Mouse (Mus musculus) midbrain, embryonic 10.5 days (tissue): Measurements from ENCODE around the gene Slc45a1. TPM values are rescaled to one million over a fixed set of nuclear protein-coding genes. Genes with fewer than 3 reads are reported as not detected.
"Not testable (repeated sequence)": the region's sequence is repeated elsewhere in the genome, so short reads cannot be mapped to it uniquely, and the experiment has no call there.

Experiments used
- DNase-seq: peaks from one replicate; pipeline ENCODE4 v3.0.0-alpha.2; 2017; ENCODE audit warnings: low spot score
- H3K27ac ChIP-seq: fragments of 300-500 bp; sonication (generic); replicated peaks from 2 replicates; pipeline ENCODE4 v1.5.1; 2016; ENCODE audit warnings: mild to moderate bottlenecking
- H3K27me3 ChIP-seq: fragments of 300-500 bp; sonication (generic); 2 replicates; pipeline ENCODE4 v1.6.1; 2016; ENCODE audit warnings: low read depth, mild to moderate bottlenecking; ENCODE audit not compliant: poor library complexity, severe bottlenecking
- H3K36me3 ChIP-seq: fragments of 300-500 bp; sonication (generic); 2 replicates; pipeline ENCODE4 v1.6.1; 2016; ENCODE audit warnings: mild to moderate bottlenecking, moderate library complexity
- H3K4me1 ChIP-seq: fragments of 300-500 bp; sonication (generic); 2 replicates; pipeline ENCODE4 v1.6.1; 2016
- H3K4me3 ChIP-seq: fragments of 300-500 bp; sonication (generic); 2 replicates; pipeline ENCODE4 v1.5.1; 2016; ENCODE audit warnings: mild to moderate bottlenecking, moderate library complexity
- H3K9me3 ChIP-seq: fragments of 300-500 bp; sonication (generic); replicated peaks from 2 replicates; pipeline ENCODE4 v1.6.1; 2016; ENCODE audit warnings: mild to moderate bottlenecking
- WGBS: fragments of 180-500 bp; shearing (Covaris S2); methylation state at CpG from one replicate; pipeline ENCODE4 v1.1.7; 2016; 5-methylcytosine and 5-hydroxymethylcytosine counted together
- polyA plus RNA-seq: library from polyadenylated mRNA; unstranded; fragments of >200 nt; fragmentation: Nextera tagmentation; extraction: Ambion mirVana; gene quantifications from 2 replicates; pipeline ENCODE4 v1.2.1, GENCODE M21; 2016

The Slc45a1 gene
- polyA plus RNA-seq, 1 experiment from 2014 or later, result 1.7 TPM

GRCm38 (mm10) chr4:150615251-150616028 is 36.5 kb downstream of the Slc45a1 start:
- Histone ChIP-seq H3K27ac (peak overlapping the region; percentile 7; the same call in 1 of the 2 replicates), H3K4me1 (peaks cover 10% of the 10 kb centered on the region), H3K9me3 (no peaks in the 10 kb centered on the region), H3K4me3 (no peak overlapping the region), H3K36me3 (peaks cover 98% of the 10 kb centered on the region), H3K27me3 (no peaks in the 10 kb centered on the region)
- 88% methylated on average over 12 of the region's 12 CpGs for WGBS
- no peak for DNase-seq

- WGBS, result 92% methylated on average over 7 of the region's 7 CpGs
- no peak overlapping the region for H3K27ac ChIP-seq
- peaks cover 10% of the 10 kb centered on the region for H3K4me1 ChIP-seq
- H3K9me3 ChIP-seq, result no peaks in the 10 kb centered on the region
- DNase-seq, result no peak
- H3K36me3 ChIP-seq, result peaks cover 92% of the 10 kb centered on the region
- H3K4me3 ChIP-seq, result no peak overlapping the region
- H3K27me3 ChIP-seq, result no peaks in the 10 kb centered on the region
Observed at GRCm38 (mm10) chr4:150613715-150614114, 38.3 kb downstream of the Slc45a1 start.

- Histone ChIP-seq H3K27me3 (no peaks in the 10 kb centered on the region), H3K4me1 (peaks cover 40% of the 10 kb centered on the region), H3K4me3 (no peak overlapping the region), H3K9me3 (no peaks in the 10 kb centered on the region), H3K27ac (no peak overlapping the region), H3K36me3 (peaks cover 41% of the 10 kb centered on the region)
- no peak for DNase-seq
- WGBS, result 91% methylated on average over 3 of the region's 3 CpGs
Observed at GRCm38 (mm10) chr4:150608670-150609069, 43.3 kb downstream of the Slc45a1 start.

DNA sequence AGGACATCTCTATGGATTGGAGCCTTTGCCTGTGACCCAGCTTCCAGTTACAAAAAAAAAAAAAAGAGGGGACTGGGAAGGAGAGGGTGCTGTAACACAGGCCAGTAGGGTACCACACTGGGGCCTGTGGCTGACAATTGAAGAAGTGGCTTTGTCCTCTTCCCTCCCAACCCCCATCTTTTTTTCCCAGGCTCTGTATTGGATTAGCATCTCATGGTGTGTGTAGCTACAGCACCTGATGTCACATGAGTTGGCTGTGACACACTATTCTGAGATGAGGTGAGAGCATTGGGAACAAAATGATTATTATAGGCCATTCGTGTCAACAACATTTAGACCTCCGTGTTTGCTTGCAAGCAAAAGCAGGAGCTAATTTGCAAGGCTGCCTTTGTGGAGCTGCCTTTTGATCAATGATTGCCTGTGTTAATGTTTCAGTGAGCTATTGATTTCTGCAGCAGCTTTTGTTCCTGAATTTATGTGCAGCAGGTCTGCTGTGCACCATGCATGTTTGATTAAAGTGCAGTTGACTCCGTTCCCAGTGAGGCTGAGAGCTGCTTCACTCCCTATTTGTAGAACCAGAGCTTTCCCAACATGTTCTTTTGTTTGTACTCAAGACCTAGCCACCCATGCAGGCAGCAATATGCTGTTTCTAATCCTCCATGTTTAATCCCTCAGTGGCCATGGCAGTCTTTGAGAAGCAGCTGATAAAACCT is 45.4 kb downstream of the Slc45a1 start:
- peak overlapping the region; percentile 86 for H3K27ac ChIP-seq
- peak; percentile 33 for DNase-seq
- no peaks in the 10 kb centered on the region for H3K27me3 ChIP-seq
- H3K9me3 ChIP-seq, result no peaks in the 10 kb centered on the region
- WGBS, result 30% methylated on average over 3 of the region's 3 CpGs
- peak overlapping the region; percentile 18 for H3K4me3 ChIP-seq
- peaks cover 24% of the 10 kb centered on the region for H3K36me3 ChIP-seq
- H3K4me1 ChIP-seq, result peaks cover 46% of the 10 kb centered on the region

DNA sequence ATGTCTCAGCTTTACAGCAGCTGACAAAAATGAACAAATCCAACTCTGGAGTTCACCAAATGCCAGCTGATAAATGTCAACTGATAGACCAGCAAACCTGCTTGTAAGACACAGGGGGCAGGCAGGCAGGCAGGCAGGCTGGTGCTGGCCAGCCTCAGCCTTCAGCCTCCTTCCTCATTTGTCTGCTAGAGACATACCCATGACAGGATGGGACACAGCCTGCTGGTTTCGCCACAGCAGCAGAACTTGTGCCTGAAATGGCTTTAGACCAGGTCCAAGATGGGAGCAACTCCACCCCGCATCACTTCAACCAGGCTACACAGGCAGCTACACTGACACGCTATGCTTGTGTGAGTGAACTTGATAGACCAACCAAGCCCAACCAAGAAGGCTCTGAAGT is 46.2 kb downstream of the Slc45a1 start:
- peak overlapping the region; percentile 18 for H3K4me3 ChIP-seq
- no peaks in the 10 kb centered on the region for H3K9me3 ChIP-seq
- WGBS, result 82% methylated on average over 3 of the region's 3 CpGs
- no peak for DNase-seq
- H3K36me3 ChIP-seq, result peaks cover 17% of the 10 kb centered on the region
- H3K4me1 ChIP-seq, result peaks cover 49% of the 10 kb centered on the region
- H3K27ac ChIP-seq, result peak overlapping the region; percentile 86
- H3K27me3 ChIP-seq, result no peaks in the 10 kb centered on the region

GRCm38 (mm10) chr4:150603366-150604061 is 48.5 kb downstream of the Slc45a1 start:
- no peak for DNase-seq
- no peaks in the 10 kb centered on the region for H3K27me3 ChIP-seq
- WGBS, result 100% methylated on average over 1 of the region's 1 CpGs
- H3K4me3 ChIP-seq, result no peak overlapping the region
- H3K27ac ChIP-seq, result no peak overlapping the region
- no peaks in the 10 kb centered on the region for H3K9me3 ChIP-seq
- 0 out of 2 replicates have a peak, but pooled peaks cover 3% of the 10 kb centered on the region for H3K36me3 ChIP-seq
- peaks cover 56% of the 10 kb centered on the region for H3K4me1 ChIP-seq

DNA sequence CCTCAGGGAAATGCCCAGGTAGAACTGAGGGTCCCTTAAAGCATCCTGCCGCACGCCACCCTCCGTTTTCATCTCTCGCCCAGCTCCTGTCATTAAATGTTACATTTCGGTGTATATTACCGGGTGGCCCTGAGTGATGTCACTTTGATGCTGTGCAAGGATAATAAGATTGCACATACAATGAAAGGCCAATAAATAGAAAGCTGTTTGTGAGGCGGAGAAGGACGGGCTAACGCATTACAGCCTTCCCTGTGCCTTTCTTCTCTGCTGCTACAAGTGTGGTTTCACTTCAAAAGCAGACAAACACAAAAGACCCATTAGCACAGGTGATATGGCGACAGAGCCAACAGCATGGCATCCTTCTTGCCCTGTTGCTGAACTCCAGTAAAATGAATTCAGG is 50.5 kb downstream of the Slc45a1 start:
- no peak for DNase-seq
- Histone ChIP-seq H3K27me3 (no peaks in the 10 kb centered on the region), H3K36me3 (0 out of 2 replicates have a peak, but pooled peaks cover 3% of the 10 kb centered on the region), H3K4me1 (peaks cover 42% of the 10 kb centered on the region), H3K4me3 (no peak overlapping the region), H3K9me3 (no peaks in the 10 kb centered on the region), H3K27ac (no peak overlapping the region)
- 95% methylated on average over 10 of the region's 10 CpGs for WGBS

DNA sequence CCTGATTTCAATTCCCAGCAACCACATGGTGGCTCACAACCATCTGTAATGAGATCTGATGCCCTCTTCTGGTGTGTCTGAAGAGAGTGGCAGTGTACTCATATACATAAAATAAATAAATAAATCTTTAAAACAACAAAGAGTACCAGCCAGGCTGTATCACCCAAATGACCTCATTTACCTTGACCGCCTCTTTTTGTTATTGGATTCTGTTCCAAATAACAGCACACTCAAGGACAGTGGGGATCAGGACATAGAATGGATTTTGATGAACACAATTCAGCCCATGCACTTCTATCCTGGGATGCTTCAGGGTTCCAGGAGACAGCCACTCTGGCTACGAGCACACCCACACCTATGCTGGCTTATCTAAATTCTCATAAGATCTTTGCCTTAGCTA is 51.5 kb downstream of the Slc45a1 start:
- peaks cover 32% of the 10 kb centered on the region for H3K4me1 ChIP-seq
- H3K9me3 ChIP-seq, H3K36me3 ChIP-seq, H3K27ac ChIP-seq, H3K27me3 ChIP-seq, H3K4me3 ChIP-seq, DNase-seq: not testable (repeated sequence)
- 93% methylated on average over 2 of the region's 2 CpGs for WGBS

DNA sequence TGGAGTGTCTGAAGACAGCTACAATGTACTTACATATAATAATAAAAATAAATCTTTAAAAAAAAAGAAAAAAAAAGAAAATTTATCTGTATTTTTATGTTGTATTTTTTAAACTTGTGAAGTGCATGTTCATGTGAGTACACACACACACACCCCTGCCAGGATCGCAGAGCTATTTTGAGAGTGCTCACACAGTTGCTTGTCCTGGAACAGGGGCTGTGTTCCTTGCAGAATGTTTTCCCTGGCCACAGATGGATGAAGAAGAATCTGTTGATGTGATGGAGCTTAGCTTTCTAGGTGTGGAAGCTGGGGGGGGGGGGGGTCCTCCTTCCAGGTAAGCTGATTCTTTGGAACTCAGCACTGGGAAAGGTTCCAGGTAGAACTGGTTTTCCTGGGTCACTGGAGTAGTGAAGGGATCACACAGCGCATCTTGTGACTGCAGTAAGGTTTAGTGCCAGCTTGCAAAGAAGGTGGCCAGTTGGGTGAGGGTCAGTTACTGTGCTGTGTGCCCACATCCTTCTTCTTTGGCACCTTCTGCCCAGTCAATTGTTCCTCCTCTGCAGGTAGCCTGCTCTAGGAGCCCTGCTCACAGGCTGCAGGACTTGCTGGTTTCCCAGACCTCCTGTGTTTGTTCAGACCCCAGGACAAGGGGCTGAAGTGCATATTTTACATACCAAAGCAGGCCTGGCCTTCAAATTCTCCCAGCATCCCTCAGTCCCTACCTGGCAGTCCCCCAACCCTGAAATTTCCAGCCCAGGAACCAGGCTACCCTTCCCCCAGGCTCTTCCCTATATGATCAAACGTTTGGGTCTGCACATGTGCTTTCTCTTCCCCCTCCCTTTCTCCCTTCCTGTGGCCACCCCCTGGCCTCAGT is 52.6 kb downstream of the Slc45a1 start:
- 78% methylated on average over 3 of the region's 3 CpGs for WGBS
- H3K36me3 ChIP-seq, result 0 out of 2 replicates have a peak, but pooled peaks cover 3% of the 10 kb centered on the region
- DNase-seq, result no peak
- no peak overlapping the region for H3K27ac ChIP-seq
- H3K9me3 ChIP-seq, result no peaks in the 10 kb centered on the region
- H3K4me1 ChIP-seq, result peaks cover 22% of the 10 kb centered on the region
- H3K4me3 ChIP-seq, result no peak overlapping the region
- H3K27me3 ChIP-seq, result no peaks in the 10 kb centered on the region

DNA sequence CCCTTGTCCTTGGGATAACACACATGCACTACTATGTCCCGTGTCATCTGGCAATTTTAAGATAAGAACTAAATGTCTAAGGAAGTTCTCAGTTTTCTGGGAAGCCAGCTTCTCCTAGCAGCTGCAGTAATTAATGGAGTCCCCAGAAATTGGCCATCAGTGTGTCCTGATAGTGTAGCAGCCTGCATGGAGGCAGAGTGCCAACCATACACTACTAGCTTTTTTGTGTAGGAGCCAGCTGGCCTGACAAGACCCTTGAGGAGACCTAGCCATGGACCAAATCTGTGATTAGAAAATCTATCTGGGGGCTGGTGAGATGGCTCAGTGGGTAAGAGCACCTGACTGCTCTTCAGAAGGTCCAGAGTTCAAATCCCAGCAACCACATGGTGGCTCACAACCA is 53.3 kb downstream of the Slc45a1 start:
- Histone ChIP-seq H3K36me3 (0 out of 2 replicates have a peak, but pooled peaks cover 3% of the 10 kb centered on the region), H3K27ac (no peak overlapping the region), H3K4me1 (peaks cover 16% of the 10 kb centered on the region), H3K27me3 (no peaks in the 10 kb centered on the region), H3K4me3 (no peak overlapping the region), H3K9me3 (no peaks in the 10 kb centered on the region)
- DNase-seq, result no peak
- WGBS, result 91% methylated on average over 1 of the region's 1 CpGs

- Histone ChIP-seq H3K27ac (no peak overlapping the region), H3K9me3 (no peaks in the 10 kb centered on the region), H3K4me3 (no peak overlapping the region), H3K4me1 (peaks cover 21% of the 10 kb centered on the region), H3K27me3 (no peaks in the 10 kb centered on the region), H3K36me3 (no peaks in the 10 kb centered on the region)
- WGBS, result 91% methylated on average over 5 of the region's 5 CpGs
- no peak for DNase-seq
Observed at GRCm38 (mm10) chr4:150595991-150596390, 56.0 kb downstream of the Slc45a1 start.

DNA sequence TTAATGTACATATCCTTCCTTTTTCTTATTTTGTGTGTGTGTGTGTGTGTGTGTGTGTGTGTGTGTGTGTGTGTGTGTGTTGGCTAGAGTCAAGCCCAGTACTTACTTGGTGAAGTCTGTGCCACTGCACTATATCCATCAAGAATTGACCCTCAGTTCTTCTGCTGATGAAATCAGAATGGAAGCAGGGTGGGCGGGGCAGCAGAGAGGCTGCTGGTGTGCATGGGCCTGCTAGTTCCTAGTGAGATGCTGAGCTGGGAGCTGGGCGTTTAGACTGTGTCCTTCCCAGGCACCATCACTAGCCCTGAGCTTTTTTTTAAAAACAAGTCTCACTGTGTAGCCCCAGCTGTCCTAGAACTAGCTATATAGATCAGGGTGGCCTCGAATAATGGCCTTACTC is 56.9 kb downstream of the Slc45a1 start:
- 85% methylated on average over 3 of the region's 3 CpGs for WGBS
- H3K27me3 ChIP-seq, result no peaks in the 10 kb centered on the region
- no peak overlapping the region for H3K4me3 ChIP-seq
- no peak overlapping the region for H3K27ac ChIP-seq
- no peaks in the 10 kb centered on the region for H3K9me3 ChIP-seq
- DNase-seq, result no peak
- H3K36me3 ChIP-seq, result no peaks in the 10 kb centered on the region
- peaks cover 30% of the 10 kb centered on the region for H3K4me1 ChIP-seq
